Mouse (Mus musculus): ENCODE data around the gene Zcchc24.

Gene Zcchc24

GRCm38 (mm10) chr14:25666668-25667376 is 102.0 kb downstream of the Zcchc24 start:
- no peak for DNase-seq (ENCODE audit: low spot score in 2 of 2)

- no peak for DNase-seq (ENCODE audit: low spot score in 2 of 2)
Measured at GRCm38 (mm10) chr14:25665314-25665970, 103.4 kb downstream of the Zcchc24 start.

- no peak for DNase-seq (ENCODE audit: low spot score in 2 of 2)
Measured at GRCm38 (mm10) chr14:25664310-25664695, 104.5 kb downstream of the Zcchc24 start.

- DNase-seq (ENCODE audit: low spot score in 2 of 2), result no peak
Measured at GRCm38 (mm10) chr14:25663649-25664309, 105.1 kb downstream of the Zcchc24 start.
